Mouse (Mus musculus) liver, adult 2 months (tissue): ENCODE measurements at regions not wholly inside any gene's neighbourhood (a gene's known extent, or its start where the extent isn't known, plus 50 kb on each side); places are given as distances from the start of the nearest gene placed in this dataset.

Experiments used
- CTCF ChIP-seq: fragments of 200-500 bp; IDR thresholded peaks from 2 replicates; pipeline ENCODE4 v1.5.1; 2011; ENCODE audit warnings: low read depth, low read length, control low read depth
- POLR2A ChIP-seq: fragments of 200-500 bp; IDR thresholded peaks from 2 replicates; pipeline ENCODE4 v1.6.1; 2011; ENCODE audit warnings: low read length, control low read depth; ENCODE audit not compliant: insufficient read depth; ENCODE audit errors: extremely low read depth

- TF ChIP-seq POLR2A (no peak), CTCF (no peak)
These were observed 57.1 kb upstream of the Tcf21 start for GRCm38 (mm10) chr10:22877028-22877427.
